Mouse (Mus musculus): ENCODE measurements at regions not wholly inside any gene's neighbourhood (a gene's known extent, or its start where the extent isn't known, plus 50 kb on each side); places are given as distances from the start of the nearest gene placed in this dataset.
A peak's percentile ranks its signal among the peaks of the same experiment; 100 is the strongest.
"Not testable (repeated sequence)": the region's sequence is repeated elsewhere in the genome, so short reads cannot be mapped to it uniquely, and the experiment has no call there.

GRCm38 (mm10) chr9:48047846-48048245, 114.0 kb upstream of the Nxpe4 start:
- DNase-seq (ENCODE audit: low read depth, low spot score): no peak

GRCm38 (mm10) chr9:48053580-48053979, 108.2 kb upstream of the Nxpe4 start:
- DNase-seq (ENCODE audit: low read depth, low spot score): no peak

GRCm38 (mm10) chr9:48055246-48055645, 106.6 kb upstream of the Nxpe4 start:
- DNase-seq (ENCODE audit: low read depth, low spot score): no peak

- no peak for DNase-seq (ENCODE audit: low read depth, low spot score)
These were observed 103.2 kb upstream of the Nxpe4 start for GRCm38 (mm10) chr9:48058599-48058998.

- DNase-seq (ENCODE audit: low read depth, low spot score): no peak
These were observed 102.2 kb upstream of the Nxpe4 start for GRCm38 (mm10) chr9:48059549-48060165.

- DNase-seq (ENCODE audit: low read depth, low spot score): no peak
These were observed 100.8 kb upstream of the Nxpe4 start for GRCm38 (mm10) chr9:48060996-48061395.

GRCm38 (mm10) chr9:48066730-48067345, 95.0 kb upstream of the Nxpe4 start:
- no peak for DNase-seq (ENCODE audit: low read depth, low spot score)

- no peak for DNase-seq (ENCODE audit: low read depth, low spot score)
These were observed 89.2 kb upstream of the Nxpe4 start for GRCm38 (mm10) chr9:48072592-48072991.

GRCm38 (mm10) chr9:48073096-48073495, 88.7 kb upstream of the Nxpe4 start:
- DNase-seq (ENCODE audit: low read depth, low spot score): no peak

GRCm38 (mm10) chr9:48075661-48076240, 86.1 kb upstream of the Nxpe4 start:
- DNase-seq (ENCODE audit: low read depth, low spot score): no peak

- DNase-seq (ENCODE audit: low read depth, low spot score): no peak
These were observed 79.4 kb upstream of the Nxpe4 start for GRCm38 (mm10) chr9:48082461-48082860.

- not testable (repeated sequence) for DNase-seq (ENCODE audit: low read depth, low spot score)
These were observed 77.6 kb upstream of the Nxpe4 start for GRCm38 (mm10) chr9:48084196-48084595.

GRCm38 (mm10) chr9:48089661-48090060, 72.2 kb upstream of the Nxpe4 start:
- no peak for DNase-seq (ENCODE audit: low read depth, low spot score)

- DNase-seq (ENCODE audit: low read depth, low spot score): no peak
These were observed 67.1 kb upstream of the Nxpe4 start for GRCm38 (mm10) chr9:48094756-48095155.

- DNase-seq (ENCODE audit: low read depth, low spot score): no peak
These were observed 62.0 kb upstream of the Nxpe4 start for GRCm38 (mm10) chr9:48099846-48100245.

GRCm38 (mm10) chr9:48106441-48107167, 55.2 kb upstream of the Nxpe4 start:
- DNase-seq (ENCODE audit: low read depth, low spot score): peak; percentile 30

GRCm38 (mm10) chr9:48108994-48109619, 52.7 kb upstream of the Nxpe4 start:
- DNase-seq (ENCODE audit: low read depth, low spot score): no peak

- DNase-seq (ENCODE audit: low read depth, low spot score): no peak
These were observed 50.4 kb upstream of the Nxpe4 start for GRCm38 (mm10) chr9:48111316-48111890.
